Mouse (Mus musculus) testis, adult 2 months (tissue): ENCODE measurements around the gene Sh3gl1. TPM values are rescaled to one million over a fixed set of nuclear protein-coding genes. Genes with fewer than 3 reads are reported as not detected.

Experiments
- H3K27ac ChIP-seq: fragments of 200-500 bp; 2 replicates; pipeline ENCODE4 v1.5.1; 2012; ENCODE audit warnings: low read depth, low read length; ENCODE audit not compliant: control insufficient read depth, insufficient read depth
- H3K27me3 ChIP-seq: fragments of 200-500 bp; 2 replicates; pipeline ENCODE4 v1.6.1; 2012; ENCODE audit warnings: mild to moderate bottlenecking, low read length, moderate library complexity; ENCODE audit not compliant: control insufficient read depth, insufficient read depth
- H3K36me3 ChIP-seq: fragments of 200-500 bp; 2 replicates; pipeline ENCODE4 v1.6.1; 2012; ENCODE audit warnings: mild to moderate bottlenecking, low read length; ENCODE audit not compliant: control insufficient read depth, insufficient read depth
- H3K4me1 ChIP-seq: fragments of 200-500 bp; 2 replicates; pipeline ENCODE4 v1.6.1; 2012; ENCODE audit warnings: low read length; ENCODE audit not compliant: control insufficient read depth, insufficient read depth
- H3K4me3 ChIP-seq: fragments of 200-500 bp; 2 replicates; pipeline ENCODE4 v1.5.1; 2012; ENCODE audit warnings: low read depth, mild to moderate bottlenecking, low read length, moderate library complexity, mixed read lengths; ENCODE audit not compliant: control insufficient read depth
- CTCF ChIP-seq: fragments of 200-500 bp; IDR thresholded peaks from 2 replicates; pipeline ENCODE4 v1.5.1; 2012; ENCODE audit warnings: low read depth, mild to moderate bottlenecking, inconsistent platforms, low read length, moderate library complexity; ENCODE audit not compliant: control insufficient read depth, insufficient read depth, insufficient replicate concordance
- POLR2A ChIP-seq: fragments of 200-500 bp; IDR thresholded peaks from 2 replicates; pipeline ENCODE4 v1.6.1; 2012; ENCODE audit warnings: low read depth, mild to moderate bottlenecking, inconsistent platforms, low read length, moderate library complexity; ENCODE audit not compliant: control insufficient read depth
- polyA plus RNA-seq: library from polyadenylated mRNA; depleted of rRNA; stranded (reverse); fragments of >200 nt; gene quantifications from 2 replicates; pipeline ENCODE4 v1.2.3, GENCODE M21; 2012

The Sh3gl1 gene
- polyA plus RNA-seq, 1 experiment = 91.9 TPM

DNA sequence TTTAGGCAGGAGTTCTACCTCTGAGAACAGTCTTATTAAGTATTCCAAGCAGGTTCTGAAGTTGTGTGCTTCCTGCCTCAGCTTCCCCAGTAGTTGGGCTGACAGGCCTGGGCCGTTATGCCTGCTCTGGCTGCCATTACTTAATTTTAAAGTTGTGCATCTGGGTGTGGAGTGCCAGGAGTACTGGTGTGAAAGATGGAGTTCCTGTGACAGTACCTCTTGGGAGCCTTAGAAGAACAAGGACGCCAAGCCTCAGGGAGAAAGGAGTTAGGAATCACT lies 26.5 kb downstream of the Sh3gl1 start:
- H3K36me3 ChIP-seq = no peaks in the 10 kb centered on the region
- H3K4me3 ChIP-seq = no peak overlapping the region
- no peaks in the 10 kb centered on the region for H3K27me3 ChIP-seq
- TF ChIP-seq POLR2A (no peak), CTCF (no peak)
- H3K27ac ChIP-seq = no peak overlapping the region
- peaks cover 36% of the 10 kb centered on the region for H3K4me1 ChIP-seq

DNA sequence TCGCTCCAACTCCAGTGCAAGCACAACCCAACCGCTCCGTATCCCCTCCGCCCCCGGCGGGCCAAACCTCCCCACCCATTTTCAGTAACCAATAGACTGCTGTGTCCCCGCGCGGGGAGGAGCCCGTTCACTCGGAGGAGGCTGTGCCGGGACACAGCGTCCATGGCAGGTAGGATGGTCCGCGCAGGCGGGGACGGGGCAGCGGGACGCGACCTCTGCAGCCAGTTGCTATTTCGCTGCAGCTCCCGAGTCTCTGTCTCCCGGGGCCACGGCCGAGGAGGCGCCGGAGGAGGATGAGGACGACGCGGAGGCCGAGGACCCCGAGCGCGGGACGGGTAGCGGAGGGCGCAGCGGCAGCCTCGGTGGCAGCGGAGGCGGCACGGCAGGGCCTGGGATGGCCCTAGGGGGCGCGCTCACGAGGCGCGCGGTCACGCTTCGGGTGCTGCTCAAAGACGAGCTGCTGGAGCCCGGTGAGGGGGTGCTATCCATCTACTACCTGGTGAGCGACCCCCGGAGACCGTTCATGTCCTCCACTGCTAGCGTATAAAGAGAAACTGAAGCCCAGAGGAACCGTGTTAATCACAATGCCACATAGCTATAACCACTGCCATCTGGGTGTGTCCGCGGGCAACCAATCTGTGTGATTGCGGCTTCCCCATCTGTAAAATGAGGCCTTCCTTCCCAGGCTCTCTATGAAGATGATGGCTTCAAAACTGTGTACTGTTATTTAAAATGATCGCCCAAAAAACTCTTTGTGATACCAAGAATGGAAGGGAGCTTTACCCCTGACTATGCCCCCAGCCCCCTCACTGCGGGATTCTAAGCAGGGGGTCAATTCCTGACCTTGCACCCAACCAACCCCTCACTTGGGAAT lies 27.1 kb downstream of the Sh3gl1 start:
- Histone ChIP-seq H3K4me1 (peaks cover 36% of the 10 kb centered on the region), H3K36me3 (no peaks in the 10 kb centered on the region), H3K4me3 (peak overlapping the region; percentile 82), H3K27me3 (no peaks in the 10 kb centered on the region), H3K27ac (peak overlapping the region; percentile 79; the same call in 1 of the 2 replicates)
- no peak for TF ChIP-seq CTCF
- peak; percentile 66 for TF ChIP-seq POLR2A

DNA sequence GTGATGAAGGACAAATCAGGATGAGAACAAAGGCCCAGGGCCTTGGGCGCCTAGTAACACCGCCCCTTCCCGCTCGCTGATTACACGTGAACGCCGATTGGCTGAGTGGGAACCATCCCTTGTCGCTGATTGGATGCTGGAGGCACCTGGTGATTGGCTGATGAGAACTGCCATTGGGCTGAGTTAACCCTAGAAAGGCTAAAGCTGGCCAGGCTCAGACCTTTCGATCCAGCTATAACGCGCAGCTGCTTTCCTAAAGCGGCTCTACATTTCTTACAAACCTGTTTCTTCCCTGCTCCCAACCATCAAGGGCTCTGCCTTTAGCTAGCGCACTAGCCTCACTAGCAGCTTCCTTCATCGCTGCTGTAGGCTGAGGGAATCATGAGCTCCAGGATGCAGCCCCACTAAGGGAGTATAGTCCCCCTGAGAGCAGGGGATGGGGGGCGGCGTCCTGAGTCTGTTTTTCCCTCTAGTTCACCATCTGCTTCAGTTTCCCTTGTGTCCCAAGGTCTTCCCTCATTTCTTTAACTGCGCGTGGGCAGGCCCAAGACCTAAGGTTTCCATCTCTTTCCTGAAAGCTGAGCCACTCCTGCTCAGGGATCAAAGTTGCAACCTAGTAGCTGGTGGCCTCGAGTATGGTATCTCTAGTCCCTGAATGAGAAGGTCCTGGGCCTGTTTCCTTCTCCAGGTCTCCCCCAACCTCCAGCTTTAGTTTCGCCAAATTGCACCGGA lies 27.9 kb downstream of the Sh3gl1 start:
- peak overlapping the region; percentile 82 for H3K4me3 ChIP-seq
- no peak for TF ChIP-seq CTCF
- peak; percentile 48; the same call in 1 of the 2 replicates for TF ChIP-seq POLR2A
- H3K36me3 ChIP-seq = no peaks in the 10 kb centered on the region
- peaks cover 36% of the 10 kb centered on the region for H3K4me1 ChIP-seq
- no peaks in the 10 kb centered on the region for H3K27me3 ChIP-seq
- H3K27ac ChIP-seq = peak overlapping the region; percentile 79

DNA sequence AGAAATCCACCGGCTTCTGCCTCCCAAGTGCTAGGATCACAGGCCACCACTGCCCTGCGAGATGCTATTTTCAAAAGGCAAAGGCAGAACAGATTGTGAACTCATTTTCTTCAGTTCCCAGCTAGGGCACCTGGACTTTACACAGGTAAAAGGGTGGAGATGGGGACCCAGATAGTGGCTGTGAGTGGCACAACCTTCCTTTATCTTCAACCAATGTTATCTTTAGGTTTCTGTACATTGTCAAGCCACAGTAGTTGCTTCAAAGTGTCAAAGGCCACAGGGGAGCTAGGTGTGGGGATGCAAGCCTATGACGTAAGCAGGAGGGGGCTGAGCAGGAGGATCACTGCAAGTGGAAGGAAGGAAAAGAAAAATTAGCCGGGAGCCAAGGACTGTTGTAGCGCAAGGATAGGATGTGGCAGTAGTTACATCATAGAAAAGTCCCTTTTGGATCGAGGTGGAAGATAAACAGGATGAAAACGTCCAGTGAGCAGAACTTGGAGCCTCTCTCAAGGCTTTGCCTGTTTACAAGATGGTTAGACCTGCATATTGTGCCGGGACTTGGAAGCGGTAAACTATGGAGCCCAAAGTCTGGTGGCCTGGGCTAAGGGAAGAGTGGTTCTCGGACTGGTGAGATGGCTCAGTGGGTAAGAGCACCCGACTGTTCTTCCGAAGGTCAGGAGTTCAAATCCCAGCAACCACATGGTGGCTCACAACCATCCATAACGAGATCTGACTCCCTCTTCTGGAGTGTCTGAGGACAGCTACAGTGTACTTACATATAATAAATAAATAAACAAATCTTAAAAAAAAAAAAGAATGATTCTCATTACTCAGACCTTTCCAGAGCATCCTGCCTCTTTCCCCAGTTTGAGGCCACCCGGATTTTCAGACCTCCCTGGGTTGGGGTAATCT lies 28.7 kb downstream of the Sh3gl1 start:
- peak overlapping the region; percentile 65 for H3K27ac ChIP-seq
- no peaks in the 10 kb centered on the region for H3K27me3 ChIP-seq
- peaks cover 36% of the 10 kb centered on the region for H3K4me1 ChIP-seq
- TF ChIP-seq CTCF (no peak), POLR2A (no peak)
- no peaks in the 10 kb centered on the region for H3K36me3 ChIP-seq
- H3K4me3 ChIP-seq = peak overlapping the region; percentile 59

DNA sequence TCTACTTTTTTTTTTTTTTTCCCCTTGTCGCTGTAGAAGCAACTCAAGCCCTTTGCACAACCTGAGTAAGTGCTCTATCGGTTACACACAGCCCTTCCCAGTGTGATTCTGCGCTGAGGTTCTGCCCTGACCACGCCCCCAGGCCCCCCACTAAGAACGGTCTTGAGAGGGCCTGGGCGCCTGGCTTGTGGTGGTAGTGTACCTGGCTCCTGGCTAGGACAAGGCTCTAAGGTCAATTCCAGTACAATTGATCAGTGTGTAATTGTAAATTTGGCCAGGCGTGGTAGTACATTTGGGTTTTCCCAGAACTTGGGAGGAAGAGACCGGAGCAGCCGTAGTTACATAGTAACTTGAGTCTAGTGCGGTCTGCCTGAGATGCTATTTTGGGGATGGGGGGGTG lies 29.5 kb downstream of the Sh3gl1 start:
- H3K36me3 ChIP-seq = no peaks in the 10 kb centered on the region
- no peak for TF ChIP-seq CTCF
- TF ChIP-seq POLR2A = no peak
- H3K4me3 ChIP-seq = no peak overlapping the region
- 0 out of 2 replicates have a peak overlapping the region, but pooled peaks have one; percentile 10 for H3K27ac ChIP-seq
- no peaks in the 10 kb centered on the region for H3K27me3 ChIP-seq
- H3K4me1 ChIP-seq = peaks cover 36% of the 10 kb centered on the region

DNA sequence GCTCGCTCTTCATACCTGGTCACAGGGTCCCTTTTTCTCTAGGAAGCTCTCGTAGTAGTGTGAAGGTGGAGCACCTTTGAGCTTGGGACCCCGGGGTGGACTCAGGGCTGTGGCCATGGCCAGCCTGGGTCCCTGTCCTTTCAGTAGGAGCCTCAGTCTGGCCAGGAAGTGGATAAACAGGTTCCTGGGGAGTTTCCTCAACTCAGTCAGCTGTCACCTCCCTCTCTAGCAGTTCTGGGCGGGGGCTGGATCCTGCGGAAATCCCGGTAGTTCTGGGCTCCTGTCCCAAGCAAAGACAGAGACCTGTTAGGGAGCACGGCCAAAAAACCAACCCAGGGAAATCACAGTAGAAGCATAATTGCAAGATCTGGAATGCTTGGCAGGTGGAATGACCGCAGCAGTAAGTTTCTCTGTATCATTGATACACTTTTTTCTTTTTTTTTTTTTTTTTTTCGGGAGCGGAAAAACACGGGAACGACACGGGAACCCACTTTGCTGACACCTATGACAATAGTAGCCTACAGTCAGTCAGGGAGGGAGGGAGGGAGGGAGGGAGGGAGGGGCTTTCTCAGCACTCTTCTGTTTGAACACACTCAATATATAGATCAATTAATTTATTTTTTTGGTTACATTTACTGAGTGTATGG lies 30.9 kb downstream of the Sh3gl1 start, which contains the start of the genes Stap2 and Mpnd:
Stap2 (minus strand) TSS at position 170 of the 647 bp plus-strand sequence.
Mpnd (plus strand) TSS at position 297 of the 647 bp plus-strand sequence.
- H3K4me1 ChIP-seq = peaks cover 34% of the 10 kb centered on the region
- no peak within 1 kb of the TSS for H3K27ac ChIP-seq
- no peaks in the 10 kb centered on the region for H3K27me3 ChIP-seq
- no peak within 1 kb of the TSS for H3K4me3 ChIP-seq
- TF ChIP-seq POLR2A (no peak), CTCF (no peak)
- H3K36me3 ChIP-seq = no peaks in the 10 kb centered on the region
